Mouse (Mus musculus) CD4-positive helper T cell, adult 2 months (primary cell): ENCODE data around the gene Kcng1.

Experiments
- DNase-seq: peaks from one replicate; pipeline ENCODE4 v3.0.0-alpha.2; 2012; ENCODE audit warnings: low read depth, missing footprints, low spot score

The Kcng1 gene

GRCm38 (mm10) chr2:168213788-168214397 is 67.6 kb downstream of the Kcng1 start:
- DNase-seq, result no peak
